In genomic region chr5:135258280-135259150, GRCm38 (mm10) we compare ENCODE assay signal across 8 mouse cellular contexts. TPM values are rescaled to one million over a fixed set of nuclear protein-coding genes. Genes with fewer than 3 reads are reported as not detected.
DNase-seq lines count a peak whose midpoint lies in the region; ATAC-seq and TF ChIP-seq lines count a peak whose summit lies in the region.

No protein-coding gene starts in this region.

- peak overlapping the region; percentile 58 for H3K9ac ChIP-seq in kidney, embryonic 14.5 days (ENCODE audit: low read depth, low read length)
- H3K9ac ChIP-seq in ES-Bruce4 (ENCODE audit: low read depth, poor library complexity, severe bottlenecking): peak overlapping the region; percentile 85
- H3K9ac ChIP-seq in embryonic facial prominence, embryonic 12.5 days: peak overlapping the region; percentile 45
- H3K9ac ChIP-seq in limb, embryonic 11.5 days (ENCODE audit: low read length): peak overlapping the region; percentile 17

- 28% methylated on average over 29 of the region's 30 CpGs for WGBS in kidney, embryonic 14.5 days
- 12% methylated on average over 29 of the region's 30 CpGs for WGBS in embryonic facial prominence, embryonic 12.5 days
- WGBS in limb, embryonic 11.5 days: 41% methylated on average over 29 of the region's 30 CpGs

- H3K27ac ChIP-seq in kidney, embryonic 14.5 days (ENCODE audit: low read depth, low read length): peak overlapping the region; percentile 17; the same call in 1 of the 2 replicates
- H3K27ac ChIP-seq in ES-Bruce4 (ENCODE audit: insufficient read depth, low read length): no peak overlapping the region
- H3K27ac ChIP-seq in embryonic facial prominence, embryonic 12.5 days: peak overlapping the region; percentile 96
- peak overlapping the region; percentile 86 for H3K27ac ChIP-seq in limb, embryonic 11.5 days (replicated peaks; ENCODE audit: low read depth, low read length)

- TF ChIP-seq POLR2A in ES-Bruce4 (IDR thresholded peaks at IDR 0.05; ENCODE audit: insufficient read depth, low read length): no peak

- no peak for TF ChIP-seq CTCF in ES-Bruce4 (IDR thresholded peaks at IDR 0.05; ENCODE audit: low read depth, low read length)

- no peaks in the 10 kb centered on the region; the same call in none of the 2 replicates for H3K4me1 ChIP-seq in kidney, embryonic 14.5 days (ENCODE audit: control insufficient read depth, insufficient read depth, low read length)
- no peaks in the 10 kb centered on the region for H3K4me1 ChIP-seq in ES-Bruce4 (ENCODE audit: control insufficient read depth, insufficient read depth, low read length)
- H3K4me1 ChIP-seq in embryonic facial prominence, embryonic 12.5 days: peaks cover 21% of the 10 kb centered on the region
- peaks cover 8% of the 10 kb centered on the region for H3K4me1 ChIP-seq in limb, embryonic 11.5 days (ENCODE audit: control insufficient read depth, insufficient read depth, low read length)

- no peak for DNase-seq in kidney, adult 18-20 months
- DNase-seq in limb, embryonic 11.5 days (ENCODE audit: low spot score): peak; percentile 43
- no peak for DNase-seq in urinary bladder, postnatal 36 days (ENCODE audit: low spot score in 2 of 2)
- no peak for DNase-seq in thymus, postnatal 25 days
- no peak for DNase-seq in thymus, postnatal 10 days (ENCODE audit: low spot score in 2 of 2)

- no peak for TF ChIP-seq EP300 in ES-Bruce4 (IDR thresholded peaks at IDR 0.05; ENCODE audit: insufficient read depth, low read depth, low read length)

- peak overlapping the region; percentile 41 for H3K4me2 ChIP-seq in kidney, embryonic 14.5 days (replicated peaks; ENCODE audit: low read depth, low read length)
- H3K4me2 ChIP-seq in embryonic facial prominence, embryonic 12.5 days (replicated peaks): peak overlapping the region; percentile 48
- H3K4me2 ChIP-seq in limb, embryonic 11.5 days (ENCODE audit: low read depth, severe bottlenecking): no peak overlapping the region

- no peaks in the 10 kb centered on the region for H3K36me3 ChIP-seq in kidney, embryonic 14.5 days (ENCODE audit: control insufficient read depth, insufficient read depth, low read length)
- H3K36me3 ChIP-seq in ES-Bruce4 (ENCODE audit: control insufficient read depth, insufficient read depth, low read length, poor library complexity, severe bottlenecking): no peaks in the 10 kb centered on the region
- H3K36me3 ChIP-seq in embryonic facial prominence, embryonic 12.5 days: no peaks in the 10 kb centered on the region
- H3K36me3 ChIP-seq in limb, embryonic 11.5 days (ENCODE audit: control insufficient read depth, insufficient read depth, low read length): no peaks in the 10 kb centered on the region

- peaks cover 3% of the 10 kb centered on the region; the same call in 1 of the 2 replicates for H3K9me3 ChIP-seq in kidney, embryonic 14.5 days (ENCODE audit: control insufficient read depth, low read length)
- no peaks in the 10 kb centered on the region for H3K9me3 ChIP-seq in ES-Bruce4 (replicated peaks; ENCODE audit: control insufficient read depth, insufficient read depth, low read length, poor library complexity, severe bottlenecking)
- H3K9me3 ChIP-seq in embryonic facial prominence, embryonic 12.5 days: peaks cover 4% of the 10 kb centered on the region; the same call in 1 of the 2 replicates
- no peaks in the 10 kb centered on the region for H3K9me3 ChIP-seq in limb, embryonic 11.5 days (ENCODE audit: control insufficient read depth, low read length)

- no peaks in the 10 kb centered on the region for H3K27me3 ChIP-seq in kidney, embryonic 14.5 days (ENCODE audit: control insufficient read depth, insufficient read depth, low read length)
- H3K27me3 ChIP-seq in ES-Bruce4 (ENCODE audit: control insufficient read depth, insufficient read depth, low read length, poor library complexity, severe bottlenecking): no peaks in the 10 kb centered on the region
- no peaks in the 10 kb centered on the region for H3K27me3 ChIP-seq in embryonic facial prominence, embryonic 12.5 days
- no peaks in the 10 kb centered on the region for H3K27me3 ChIP-seq in limb, embryonic 11.5 days (ENCODE audit: control insufficient read depth, insufficient read depth, low read length)

- peak overlapping the region; percentile 17; the same call in 1 of the 2 replicates for H3K4me3 ChIP-seq in kidney, embryonic 14.5 days (ENCODE audit: low read length)
- 0 out of 2 replicates have a peak overlapping the region, but pooled peaks have one; percentile 18 for H3K4me3 ChIP-seq in ES-Bruce4 (ENCODE audit: low read depth, low read length)
- peak overlapping the region; percentile 26 for H3K4me3 ChIP-seq in embryonic facial prominence, embryonic 12.5 days
- no peak overlapping the region for H3K4me3 ChIP-seq in limb, embryonic 11.5 days (ENCODE audit: low read depth, low read length)

- ATAC-seq in kidney, embryonic 14.5 days (ENCODE audit: low FRiP score, low TSS enrichment): 0 out of 2 replicates have a peak, but pooled peaks have one; percentile 15
- ATAC-seq in embryonic facial prominence, embryonic 12.5 days (ENCODE audit: insufficient number of reproducible peaks, insufficient read depth, low FRiP score, low TSS enrichment): no peak
- no peak for ATAC-seq in limb, embryonic 11.5 days (ENCODE audit: insufficient number of reproducible peaks, low FRiP score, low TSS enrichment, low read depth)

RNA-seq across cellular contexts. Expression of gene Fzd9, which starts 7.5 kb away (rescaled TPM):
- 0.54 and 1.1 TPM in 2 replicates for polyA plus RNA-seq in kidney, embryonic 14.5 days (2014; fragmentation: Nextera tagmentation; extraction: Ambion mirVana)
- polyA plus RNA-seq in ES-Bruce4 (2011; ENCODE audit: insufficient read depth, insufficient read length, low read depth, missing spikeins): 2.8 and 3.0 TPM in 2 replicates
- 13.2 and 15.6 TPM in 2 replicates for polyA plus RNA-seq in embryonic facial prominence, embryonic 12.5 days (2016; fragmentation: Nextera tagmentation; extraction: Ambion mirVana)
- 3.3 TPM in 2 replicates for polyA plus RNA-seq in limb, embryonic 11.5 days (2014; fragmentation: Nextera tagmentation; extraction: Ambion mirVana)

Comparison
In these comparisons a context has a peak if more than half of its experiments do, and no peak if none do; other contexts are left out.
1. H3K9ac ChIP-seq: peak in every context shown above with its lines; median percentile 85 in ES-Bruce4; 58 in kidney, embryonic 14.5 days; 45 in embryonic facial prominence, embryonic 12.5 days; 17 in limb, embryonic 11.5 days.